Mouse (Mus musculus) c-Kit-negative CD71-positive TER-119-positive erythroid progenitor cells, embryonic 14.5 days (primary cell): ENCODE data around the gene Zranb3.
"Not testable (repeated sequence)": the region's sequence is repeated elsewhere in the genome, so short reads cannot be mapped to it uniquely, and the experiment has no call there.

ENCODE experiments used
- DNase-seq: peaks from one replicate; pipeline ENCODE4 v3.0.0-alpha.2; 2013; ENCODE audit warnings: low read depth, low spot score

Zranb3 gene

DNA sequence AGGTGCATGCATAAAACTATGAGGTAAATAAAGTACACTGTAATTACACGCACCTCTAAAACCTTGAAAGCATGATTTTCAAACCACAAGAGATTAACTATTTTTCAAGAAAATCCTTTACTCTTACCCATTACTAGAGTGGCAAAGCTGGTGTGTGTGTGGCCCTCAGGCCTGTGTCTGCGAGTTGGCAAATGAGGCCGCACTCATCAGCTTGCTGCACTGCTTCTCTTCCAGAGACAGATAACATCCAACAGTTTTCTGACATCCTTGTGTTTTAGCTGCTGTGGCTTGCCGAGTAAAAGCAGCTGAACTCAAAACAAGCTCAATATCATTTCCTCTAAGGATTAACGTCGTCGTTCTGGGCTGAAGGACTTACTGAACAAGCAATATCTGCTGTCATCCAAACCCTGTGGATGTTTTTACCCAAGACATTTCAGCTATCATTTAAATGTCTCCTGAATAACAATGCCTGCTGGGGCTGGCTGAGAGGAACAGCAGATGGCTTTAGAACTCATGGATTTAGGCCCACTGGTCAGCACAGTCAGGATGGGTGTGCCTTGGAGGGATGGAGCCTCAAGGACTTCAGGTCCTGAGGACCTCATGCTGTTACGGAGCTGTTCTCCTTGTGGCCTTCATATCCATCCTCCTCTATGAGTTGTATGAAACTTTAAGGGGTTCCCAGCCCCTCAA is 42.0 kb downstream of the Zranb3 start:
- DNase-seq = no peak

GRCm38 (mm10) chr1:128058625-128059024 is 44.2 kb downstream of the Zranb3 start:
- DNase-seq = no peak

DNA sequence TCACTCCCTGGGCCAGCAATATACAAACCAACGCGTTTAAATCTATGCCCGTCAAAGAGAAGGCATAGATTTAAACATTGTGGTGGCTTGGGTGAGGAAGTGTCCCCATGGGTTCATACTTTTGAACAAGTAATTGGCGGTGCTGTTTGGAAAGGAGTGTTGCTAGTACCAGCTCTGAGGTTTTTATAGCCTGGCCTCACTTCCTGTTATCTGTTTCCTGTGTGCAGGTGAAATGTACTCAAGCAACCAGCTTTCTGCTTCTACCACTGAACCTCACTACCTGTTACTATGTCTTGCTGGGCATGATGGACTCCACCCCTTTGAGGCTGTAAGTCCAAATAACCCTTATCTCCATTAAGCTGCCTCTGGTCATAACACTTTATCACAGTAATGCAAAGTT is 45.6 kb downstream of the Zranb3 start:
- DNase-seq = no peak

- DNase-seq = no peak
These were observed 55.9 kb downstream of the Zranb3 start for GRCm38 (mm10) chr1:128046920-128047319.

DNA sequence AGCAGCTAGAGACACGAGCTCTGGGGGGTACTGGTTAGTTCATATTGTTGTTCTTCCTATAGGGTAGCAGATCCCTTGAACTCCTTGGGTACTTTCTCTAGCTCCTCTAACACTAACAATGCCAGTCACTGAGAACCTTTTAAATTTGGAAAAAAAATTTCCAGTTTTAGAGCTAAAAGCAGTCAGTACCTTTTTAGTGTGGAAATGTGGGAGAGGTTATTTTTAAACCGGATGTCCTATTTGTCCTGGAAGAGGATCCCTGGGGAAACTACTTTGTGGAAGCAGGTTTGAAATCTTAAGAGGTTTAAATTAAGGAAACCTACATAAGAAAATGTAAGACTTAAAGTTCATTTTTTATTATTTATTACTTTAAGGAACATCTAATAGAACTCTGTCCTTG is 56.4 kb downstream of the Zranb3 start:
- no peak for DNase-seq

GRCm38 (mm10) chr1:128044181-128044580 is 58.7 kb downstream of the Zranb3 start:
- DNase-seq = no peak

- no peak for DNase-seq
These were observed 66.6 kb downstream of the Zranb3 start for GRCm38 (mm10) chr1:128036296-128036695.

GRCm38 (mm10) chr1:128032123-128032522 is 70.7 kb downstream of the Zranb3 start:
- DNase-seq = no peak

- no peak for DNase-seq
These were observed 71.3 kb downstream of the Zranb3 start for GRCm38 (mm10) chr1:128031524-128031923.

- no peak for DNase-seq
These were observed 78.3 kb downstream of the Zranb3 start for GRCm38 (mm10) chr1:128024363-128025114.

DNA sequence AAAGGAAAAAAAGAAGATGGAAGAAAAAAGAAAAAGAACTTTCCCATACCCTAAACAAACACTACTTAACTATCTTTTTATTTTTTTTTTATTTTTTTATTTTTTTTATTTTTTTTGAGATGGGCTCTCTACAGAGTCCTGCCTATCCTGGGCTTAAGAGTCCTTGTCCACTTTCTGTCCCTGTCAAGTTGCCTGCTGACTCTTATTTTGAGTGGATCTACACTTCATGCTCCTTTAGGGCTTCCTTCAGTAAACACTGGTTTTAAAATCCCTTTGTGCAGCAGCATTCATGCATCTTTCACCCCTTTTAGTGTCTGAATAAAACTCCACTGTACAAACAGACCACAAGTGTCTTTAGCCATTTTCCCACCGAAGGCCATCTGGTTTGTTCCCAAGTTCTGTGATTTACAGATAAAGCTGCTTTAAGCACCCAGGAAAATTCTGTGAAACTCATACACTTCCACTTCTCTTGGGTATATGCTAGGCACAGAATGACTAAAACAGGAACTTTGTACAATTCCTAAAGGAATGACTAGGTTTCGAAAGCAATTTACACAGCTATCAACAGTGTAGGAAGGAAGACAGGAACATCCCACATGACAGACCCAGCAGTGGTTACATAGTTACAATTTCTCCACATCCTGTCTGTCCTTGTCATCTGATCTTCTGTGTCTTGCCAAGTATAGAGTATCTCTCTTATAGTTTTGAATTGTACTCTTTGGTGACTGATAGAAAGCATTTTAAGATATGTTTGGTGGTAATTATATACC is 82.7 kb downstream of the Zranb3 start:
- no peak for DNase-seq

DNA sequence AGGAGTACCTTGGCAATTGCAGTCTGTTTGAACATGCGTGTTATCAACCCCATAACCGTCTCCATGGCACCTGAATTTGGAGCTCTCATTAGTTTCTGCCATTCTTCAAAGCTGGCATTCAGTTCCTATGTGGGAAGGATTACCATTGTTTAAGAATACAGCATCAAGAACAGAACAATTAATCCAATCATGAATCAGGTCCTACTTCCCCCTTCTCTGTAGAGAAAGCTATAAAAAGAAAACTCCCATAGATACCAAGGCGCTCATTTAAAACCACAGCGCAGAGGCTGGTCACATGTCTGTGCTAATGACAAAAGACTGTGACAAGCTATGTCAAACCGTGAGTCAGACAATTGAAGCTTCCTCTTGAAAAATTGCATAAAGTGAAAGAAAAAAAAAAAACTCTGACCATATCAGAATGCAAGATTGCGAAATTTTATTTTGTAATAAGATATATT is 86.8 kb downstream of the Zranb3 start:
- DNase-seq = no peak

DNA sequence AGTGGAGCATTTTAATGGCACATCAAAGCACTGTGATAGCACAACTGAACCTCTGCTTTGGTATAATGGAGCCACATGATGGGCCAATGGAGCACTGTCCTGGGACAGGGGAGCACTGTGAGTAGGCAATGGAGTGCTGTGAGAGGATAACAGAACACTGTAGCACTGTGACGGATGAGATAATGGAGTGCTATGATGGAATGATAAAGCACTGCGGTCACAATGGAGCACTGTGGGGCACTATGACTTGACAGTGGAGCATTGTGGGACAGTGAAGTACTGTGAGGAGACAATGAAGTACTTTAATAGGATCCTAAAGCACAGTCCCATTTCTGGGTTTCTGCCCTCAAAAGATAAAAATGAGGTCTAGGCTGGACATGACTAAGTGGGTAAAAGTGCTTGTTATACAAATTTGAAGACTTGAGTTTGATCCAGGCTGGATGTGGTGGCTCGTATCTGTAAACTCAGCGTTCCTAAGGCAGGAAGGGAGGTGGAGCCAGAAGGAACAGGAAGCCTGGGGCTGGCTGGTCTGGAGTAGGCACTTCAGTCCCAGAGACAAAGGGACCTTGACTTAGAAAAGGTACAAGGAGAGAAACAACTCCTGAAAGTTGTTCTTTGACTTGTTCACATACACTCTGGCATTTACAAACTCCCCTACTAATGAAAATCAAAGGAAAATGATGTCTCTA is 89.0 kb downstream of the Zranb3 start:
- no peak for DNase-seq

DNA sequence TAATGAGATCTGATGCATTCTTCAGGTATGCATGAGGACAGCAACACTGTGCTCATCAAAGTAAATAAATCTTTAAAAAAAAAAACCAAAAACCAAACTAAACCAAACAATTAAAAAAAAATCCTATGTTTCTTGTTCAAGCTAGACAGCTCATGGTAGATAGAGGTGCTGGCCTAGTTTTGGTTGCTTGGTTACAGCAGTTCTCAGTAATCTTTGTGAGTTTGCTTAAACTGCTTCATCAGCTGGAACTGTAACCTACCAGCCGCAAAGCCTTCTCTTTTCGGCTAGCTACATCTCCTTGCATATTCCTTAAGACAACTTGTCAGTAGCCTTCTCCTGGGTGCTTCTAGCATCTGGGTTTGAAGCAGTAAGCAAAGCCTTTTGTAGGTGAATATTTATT is 93.1 kb downstream of the Zranb3 start:
- no peak for DNase-seq

GRCm38 (mm10) chr1:128006042-128006600 is 96.7 kb downstream of the Zranb3 start:
- DNase-seq = not testable (repeated sequence)

DNA sequence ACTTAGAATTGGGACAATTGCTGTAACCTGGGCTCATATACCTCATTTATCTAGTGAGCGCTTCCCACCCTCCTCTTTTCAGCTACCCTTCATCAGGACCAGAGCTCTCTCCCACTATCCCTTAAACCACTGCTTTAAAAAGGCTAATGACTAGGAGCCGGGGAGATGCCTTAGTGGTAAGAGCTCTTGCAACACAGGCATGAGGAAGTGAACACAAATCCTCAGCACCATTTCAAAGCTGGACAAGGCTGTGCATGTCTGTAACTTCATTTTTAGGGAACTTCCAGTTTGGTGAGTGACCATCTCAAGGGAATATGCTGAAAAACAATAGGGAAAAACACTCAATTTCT is 98.5 kb downstream of the Zranb3 start:
- DNase-seq = no peak

GRCm38 (mm10) chr1:128003712-128004370 is 99.0 kb downstream of the Zranb3 start:
- DNase-seq = no peak

DNA sequence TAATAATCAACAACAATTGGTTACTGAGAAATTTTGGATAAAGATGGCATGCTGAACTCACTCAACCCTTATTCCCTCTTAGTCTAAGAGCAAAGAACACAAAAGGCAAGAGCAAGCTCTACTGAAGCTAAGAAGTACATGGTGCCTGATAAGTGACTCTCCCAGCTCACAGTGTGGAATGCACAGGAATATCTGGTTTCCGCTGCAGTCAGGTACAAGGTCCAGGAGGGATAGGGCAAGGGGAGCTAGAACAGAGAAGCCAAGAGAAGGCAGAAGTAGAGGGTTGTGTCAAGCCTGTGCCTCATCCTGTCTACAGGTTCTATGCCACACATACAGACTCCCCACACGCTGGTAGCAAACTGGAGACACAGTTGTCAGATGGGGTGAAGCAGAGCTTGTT is 100.7 kb downstream of the Zranb3 start:
- DNase-seq = no peak

DNA sequence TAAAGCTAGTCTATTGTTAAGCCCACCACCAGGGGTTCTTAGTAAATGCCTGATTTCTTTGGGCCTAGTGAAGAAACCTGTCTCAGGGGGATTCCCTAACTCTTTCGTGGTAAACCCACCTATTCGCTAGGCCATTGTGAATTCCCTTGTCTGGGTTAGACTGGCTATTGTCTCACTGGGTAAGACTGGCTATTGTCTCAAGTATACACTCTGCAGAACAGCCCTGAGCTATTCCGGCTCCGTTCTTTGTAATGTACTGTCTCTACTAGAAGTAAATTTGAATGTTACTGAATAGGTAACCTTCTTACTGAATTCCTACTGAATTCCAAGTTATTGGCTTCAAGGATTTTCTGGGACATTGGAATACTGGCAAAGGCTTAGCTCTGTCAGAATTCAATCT is 101.9 kb downstream of the Zranb3 start:
- DNase-seq = not testable (repeated sequence)

DNA sequence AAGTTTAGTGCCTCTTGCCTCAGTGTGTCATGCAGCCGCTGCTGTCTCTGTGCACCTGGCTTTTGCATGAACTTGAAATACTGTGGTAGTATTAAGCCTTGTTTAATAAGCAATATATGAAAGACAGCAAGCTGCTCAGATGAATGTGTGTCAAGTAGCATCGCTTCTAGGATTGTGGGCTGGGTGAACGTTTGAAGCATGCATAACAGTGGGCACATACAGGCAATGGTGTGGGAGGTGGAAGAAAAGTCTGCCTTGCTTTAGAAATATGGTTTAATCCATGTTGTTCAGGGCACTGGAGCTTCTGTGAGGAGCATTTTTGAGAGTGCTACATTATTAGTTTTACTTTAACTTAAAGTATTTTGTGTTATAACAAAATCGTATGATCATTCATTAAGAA is 109.0 kb downstream of the Zranb3 start:
- DNase-seq = no peak
